Mouse (Mus musculus) cortical plate, adult 2 months (tissue): ENCODE results near the gene Spata21.

Experiments used
- CTCF ChIP-seq: fragments of 200-500 bp; IDR thresholded peaks from 2 replicates; pipeline ENCODE4 v1.5.1; 2011; ENCODE audit warnings: mild to moderate bottlenecking, control low read depth, low read length; ENCODE audit not compliant: insufficient read depth; ENCODE audit errors: extremely low read depth
- POLR2A ChIP-seq: fragments of 200-500 bp; IDR thresholded peaks from 2 replicates; pipeline ENCODE4 v1.6.1; 2011; ENCODE audit warnings: mild to moderate bottlenecking, low read length, control low read depth; ENCODE audit not compliant: insufficient read depth; ENCODE audit errors: extremely low read depth

DNA sequence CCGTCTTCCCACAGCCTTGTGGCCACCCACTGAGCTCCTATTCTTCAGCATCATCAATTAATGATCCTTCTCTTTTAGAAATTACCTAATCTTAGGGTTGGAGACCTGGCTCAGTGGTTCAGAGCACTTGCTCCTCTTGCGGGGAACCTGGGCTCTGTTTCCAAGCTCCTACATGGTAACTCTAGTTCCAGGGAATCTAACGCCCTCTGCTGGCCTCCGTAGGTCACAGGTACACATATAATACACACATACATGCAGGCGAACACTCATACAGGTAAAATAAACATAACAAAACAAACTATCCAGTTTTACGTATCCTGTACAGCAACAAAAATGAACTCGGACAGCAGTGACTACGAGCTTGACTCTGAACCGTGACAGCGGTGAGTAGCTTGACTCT is 31.2 kb upstream of the Spata21 start:
- no peak for TF ChIP-seq CTCF
- TF ChIP-seq POLR2A, result no peak
